Mouse (Mus musculus) mesoderm, embryonic 11.5 days (tissue): ENCODE measurements around the gene Vps8.

Experiments
- DNase-seq: peaks from one replicate; pipeline ENCODE4 v3.0.0-alpha.2; 2012; ENCODE audit warnings: low read depth, low spot score

Gene Vps8

DNA sequence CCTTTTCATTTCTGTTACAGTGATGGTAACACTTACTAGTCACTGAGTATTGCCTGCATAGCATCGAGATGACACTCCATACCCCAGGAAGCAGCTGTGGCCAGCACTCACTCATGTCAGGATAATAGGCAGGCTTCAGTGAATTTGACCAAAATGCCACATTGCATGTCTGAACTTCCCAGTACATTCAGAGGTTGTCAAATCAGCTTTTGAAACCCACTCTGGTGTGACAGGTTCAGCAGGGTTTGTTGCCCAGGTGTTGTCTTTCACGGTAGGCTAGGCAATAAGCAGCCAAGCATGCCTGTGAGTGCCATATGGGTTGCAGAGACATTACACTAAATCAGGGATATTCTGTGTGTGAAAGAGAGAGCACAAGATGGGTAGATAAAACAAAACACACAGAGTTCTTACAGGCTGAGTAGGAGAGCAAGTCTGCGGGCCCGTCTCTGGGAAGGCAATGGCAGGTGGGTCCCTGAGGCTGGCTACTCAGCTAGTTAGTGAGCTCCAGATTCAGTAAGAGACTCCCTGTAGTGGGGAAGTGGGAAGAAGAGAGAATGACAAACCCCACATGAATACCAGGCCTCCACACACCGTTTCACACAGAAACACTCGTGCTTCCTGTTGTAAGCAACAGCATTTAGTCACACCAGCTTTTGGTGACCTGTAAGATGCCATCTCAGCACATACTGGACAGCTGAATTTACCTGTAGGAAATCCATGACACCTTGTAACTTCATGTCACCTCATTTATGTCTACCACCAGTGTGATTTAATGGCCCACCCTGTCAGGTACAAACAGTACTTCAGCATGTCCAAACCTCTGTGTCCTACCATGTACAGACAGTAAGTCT is 203.1 kb downstream of the Vps8 start:
- DNase-seq: no peak

DNA sequence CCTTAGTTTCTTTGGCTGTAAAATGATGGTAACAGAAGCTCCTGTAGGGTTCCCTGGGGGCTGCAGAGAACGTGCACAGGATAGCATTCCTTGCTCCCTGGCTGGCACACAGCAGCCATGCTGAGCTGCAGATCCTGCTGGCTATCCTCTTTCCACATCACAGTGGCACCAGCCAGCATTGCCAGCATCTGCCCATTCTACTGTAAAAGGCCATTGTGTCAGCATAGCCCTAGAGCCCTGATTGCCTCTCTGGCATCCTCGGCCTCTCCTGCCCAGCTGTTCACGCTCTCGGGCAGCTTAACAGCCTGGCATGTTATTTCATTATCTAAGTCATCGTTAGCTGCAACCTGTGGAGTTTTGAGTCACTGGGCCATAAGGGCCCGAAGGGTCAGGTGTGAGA is 204.3 kb downstream of the Vps8 start:
- no peak for DNase-seq

DNA sequence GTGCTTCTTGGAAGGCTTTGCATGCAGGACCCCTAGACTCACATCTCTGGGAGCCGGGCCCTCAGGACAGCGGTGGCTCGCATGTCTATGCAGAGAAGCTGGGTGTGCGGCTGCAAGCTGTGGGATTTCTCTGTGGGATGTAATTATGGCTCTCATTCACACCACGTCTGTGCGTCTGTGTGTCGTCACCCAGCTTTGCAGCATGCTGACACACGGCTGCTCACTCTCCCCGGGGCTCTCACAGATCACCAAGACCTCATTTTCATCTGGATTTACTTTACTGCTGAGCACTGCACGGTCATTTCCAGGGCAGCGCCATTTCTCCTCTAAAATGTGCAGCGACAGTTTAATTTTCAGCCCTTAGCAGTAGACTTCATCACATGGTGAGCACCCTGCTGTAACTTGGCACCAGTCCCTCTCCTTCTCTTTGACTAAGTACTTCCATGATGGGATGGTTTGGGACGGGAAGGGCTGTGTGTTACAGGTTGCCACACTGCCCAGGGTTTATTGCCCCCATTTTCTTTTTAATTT is 205.2 kb downstream of the Vps8 start:
- DNase-seq: no peak

GRCm38 (mm10) chr16:21630614-21631013 is 207.7 kb downstream of the Vps8 start:
- DNase-seq: no peak

DNA sequence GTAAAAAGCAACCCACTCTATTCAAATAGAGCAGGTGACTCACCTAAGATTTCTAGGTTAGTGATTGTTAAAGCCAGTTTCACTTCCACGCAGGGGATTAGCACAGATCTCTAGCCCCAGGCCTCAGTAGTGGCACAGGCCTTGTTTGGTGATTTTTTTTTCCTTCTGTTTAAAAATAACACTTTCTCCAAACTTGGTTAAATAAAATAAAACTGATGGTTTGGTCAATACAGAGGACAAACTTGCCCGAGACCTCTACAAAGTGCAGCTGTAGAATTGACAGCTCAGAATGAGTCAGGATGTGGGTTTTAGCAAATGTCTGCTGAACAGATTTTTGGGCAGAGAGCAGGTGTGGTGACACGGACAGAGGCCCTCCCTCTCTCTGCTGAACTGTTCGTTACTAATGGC is 208.9 kb downstream of the Vps8 start:
- no peak for DNase-seq

DNA sequence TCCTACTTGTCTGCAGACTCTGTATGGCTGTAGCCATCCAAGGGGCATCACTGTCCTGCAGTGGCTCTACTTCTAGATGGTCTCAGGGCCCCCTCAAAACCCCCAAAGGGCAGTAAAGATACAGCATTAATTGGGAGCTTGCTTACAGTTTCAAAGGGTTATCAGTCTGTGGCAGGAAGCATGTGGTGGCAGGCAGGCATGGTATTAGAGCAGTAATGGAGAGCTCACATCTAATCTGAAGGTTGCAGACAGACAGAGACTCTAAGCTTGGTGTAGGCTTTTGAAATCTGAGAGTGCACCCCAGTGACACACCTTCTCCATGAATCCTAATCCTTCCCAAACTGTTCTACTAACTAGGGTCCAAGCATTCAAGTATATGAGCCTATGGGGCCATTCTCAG is 211.5 kb downstream of the Vps8 start:
- no peak for DNase-seq

DNA sequence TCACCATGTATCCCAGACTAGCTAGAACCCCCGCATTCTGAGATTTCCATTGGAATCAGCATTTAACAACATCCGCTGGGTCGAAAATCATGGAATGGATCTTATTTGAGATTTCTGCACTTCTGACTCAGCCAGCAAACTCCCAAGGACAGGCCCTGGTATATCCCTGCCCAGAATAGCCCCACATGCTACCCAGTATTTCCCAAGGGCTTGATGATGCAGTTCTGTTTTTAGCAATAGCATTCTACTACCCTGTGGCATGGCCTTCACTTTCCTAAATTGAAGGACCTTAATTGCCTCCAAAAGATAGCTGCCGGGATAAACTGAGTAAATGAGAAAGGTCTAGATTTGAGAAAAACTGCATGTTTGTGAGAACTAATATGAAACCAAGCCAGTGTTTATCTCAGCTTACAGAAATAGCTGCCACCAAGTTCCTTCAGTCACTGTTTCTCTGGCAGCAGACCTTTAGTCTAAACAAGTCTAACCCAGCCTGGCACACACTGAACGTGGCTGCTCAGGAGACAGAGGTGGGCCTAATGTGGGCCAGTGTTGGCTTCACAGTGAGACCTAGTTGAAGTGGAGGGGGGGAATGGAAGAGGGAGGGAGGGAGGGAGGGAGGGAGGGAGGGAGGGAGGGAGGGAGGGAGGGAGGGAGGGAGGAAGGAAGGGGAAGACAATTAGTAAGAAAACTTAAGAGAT is 213.4 kb downstream of the Vps8 start:
- no peak for DNase-seq

GRCm38 (mm10) chr16:21637201-21637819 is 214.4 kb downstream of the Vps8 start:
- DNase-seq: no peak

DNA sequence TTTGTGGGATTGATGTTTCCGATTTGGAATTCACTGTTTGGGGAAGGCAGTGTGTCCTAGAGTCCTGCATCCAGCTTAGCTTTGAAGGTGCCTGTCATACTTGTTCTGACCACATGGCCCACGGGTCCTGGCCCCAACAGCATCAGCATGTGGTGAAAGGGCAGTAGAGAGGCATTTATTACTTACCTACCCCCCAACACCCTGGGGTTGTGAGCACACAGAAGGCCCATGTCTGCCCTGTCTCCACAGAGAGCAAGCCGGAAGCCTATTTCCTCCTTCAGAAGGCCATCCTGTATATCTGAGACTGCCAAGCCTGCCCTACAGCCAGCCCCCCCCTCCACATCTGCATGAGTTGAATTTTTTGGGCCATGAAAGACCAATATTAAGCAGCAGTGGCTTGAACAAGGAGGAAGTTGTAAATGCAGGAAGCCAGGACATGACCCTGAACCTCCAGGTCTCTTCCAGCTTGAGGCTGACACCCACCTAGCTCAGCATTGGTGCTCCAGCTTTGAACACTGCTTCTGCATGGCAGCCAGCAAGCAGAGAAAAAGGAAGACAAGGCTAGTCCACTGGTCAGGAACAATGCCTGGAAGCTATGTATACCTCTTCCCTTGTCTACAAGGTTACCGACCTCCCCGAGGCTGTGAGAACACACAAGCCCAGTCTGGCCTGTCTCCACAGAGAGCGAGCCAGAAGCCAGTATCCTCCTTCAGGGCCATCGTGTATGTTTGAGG is 218.0 kb downstream of the Vps8 start:
- DNase-seq: no peak

GRCm38 (mm10) chr16:21641944-21642343 is 219.0 kb downstream of the Vps8 start:
- no peak for DNase-seq

DNA sequence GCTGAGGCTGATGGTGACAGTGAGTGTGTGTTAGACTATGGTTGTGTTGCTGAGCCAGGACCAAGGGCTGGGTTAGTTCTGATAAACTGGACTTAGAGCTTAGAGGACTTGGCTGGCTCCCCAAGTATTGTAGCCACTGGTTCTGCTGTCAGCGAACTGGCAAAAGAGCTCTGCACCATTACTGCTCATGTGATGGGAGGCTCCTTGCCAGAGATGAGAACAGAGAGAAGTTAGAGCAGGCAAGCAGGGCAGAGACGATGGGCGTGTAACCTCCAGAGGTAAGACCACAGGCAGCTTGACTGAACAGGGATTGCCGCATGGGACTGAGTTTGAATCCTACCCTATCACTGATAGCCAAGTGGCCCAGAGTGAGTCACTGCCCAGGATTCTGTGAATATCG is 220.0 kb downstream of the Vps8 start:
- DNase-seq: no peak

- no peak for DNase-seq
These were observed 220.7 kb downstream of the Vps8 start for GRCm38 (mm10) chr16:21643621-21644041.

DNA sequence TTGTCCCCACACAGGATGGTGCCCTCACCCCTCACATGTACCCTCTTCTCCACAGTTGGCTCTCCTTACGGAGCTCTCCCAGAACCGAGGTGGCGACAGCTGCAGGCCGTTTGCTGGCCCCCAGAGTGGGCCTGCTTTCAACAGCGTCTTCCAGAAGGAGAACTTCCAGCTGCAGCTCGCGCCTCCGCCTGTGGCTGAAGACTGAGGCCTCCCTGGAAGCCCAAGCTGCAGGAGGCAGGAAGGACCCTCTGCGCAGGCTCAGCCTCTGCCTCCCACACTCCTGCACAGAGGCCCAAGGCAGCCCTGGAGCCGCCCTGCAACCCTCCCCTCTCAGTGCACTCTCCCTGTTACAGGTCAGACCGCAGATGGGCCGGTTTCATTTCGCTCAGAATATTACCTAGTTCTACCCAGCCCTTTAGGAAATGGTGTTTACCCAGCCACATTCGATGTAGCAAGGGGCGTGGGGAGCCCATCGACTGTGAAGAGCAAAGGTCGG is 221.2 kb downstream of the Vps8 start:
- no peak for DNase-seq

- no peak for DNase-seq
These were observed 221.7 kb downstream of the Vps8 start for GRCm38 (mm10) chr16:21644574-21644973.

- no peak for DNase-seq
These were observed 223.0 kb downstream of the Vps8 start for GRCm38 (mm10) chr16:21645915-21646314.

DNA sequence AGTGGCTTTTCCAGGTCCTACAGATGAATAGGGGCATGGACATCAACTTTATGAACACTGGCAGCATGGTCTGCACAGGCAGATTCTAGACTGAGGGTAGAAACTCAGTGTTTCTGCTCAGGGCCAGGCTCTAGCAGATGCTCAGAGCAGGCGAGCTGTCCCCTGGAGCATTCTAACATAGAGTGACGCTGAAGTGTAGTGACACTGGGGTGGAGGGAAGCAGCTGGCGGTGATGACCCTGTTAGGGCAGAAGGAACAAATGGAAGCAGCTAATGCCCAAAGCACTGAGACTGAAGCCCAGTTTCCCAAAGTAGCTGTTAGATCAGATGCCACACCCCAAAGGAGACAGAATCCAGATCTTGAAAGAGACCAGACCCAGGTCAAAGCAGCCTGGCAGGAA is 223.6 kb downstream of the Vps8 start:
- no peak for DNase-seq

- DNase-seq: no peak
These were observed 225.9 kb downstream of the Vps8 start for GRCm38 (mm10) chr16:21648800-21649199.

- no peak for DNase-seq
These were observed 227.4 kb downstream of the Vps8 start for GRCm38 (mm10) chr16:21650289-21650688.

DNA sequence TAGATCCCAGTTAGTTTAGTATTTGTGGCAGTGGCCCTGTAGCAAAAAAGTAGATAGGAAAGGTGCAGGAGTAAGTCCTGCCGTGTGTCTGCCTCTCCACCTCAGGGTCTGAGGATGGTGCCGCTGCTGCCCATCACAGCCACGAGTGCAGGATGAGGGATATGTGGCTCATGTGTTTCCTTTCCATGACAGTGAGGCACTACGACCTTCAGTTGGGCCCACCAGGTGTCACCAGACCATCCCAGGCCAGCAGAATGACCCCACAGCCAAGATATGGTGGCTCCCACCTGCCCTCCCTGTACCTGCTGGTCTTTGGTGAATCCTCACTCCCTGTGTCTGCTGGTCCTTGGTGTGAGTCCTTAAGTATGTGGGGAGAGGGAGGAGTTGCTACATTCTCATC is 228.2 kb downstream of the Vps8 start:
- DNase-seq: no peak

GRCm38 (mm10) chr16:21653151-21653550 is 230.2 kb downstream of the Vps8 start:
- no peak for DNase-seq

GRCm38 (mm10) chr16:21654384-21654783 is 231.5 kb downstream of the Vps8 start:
- no peak for DNase-seq

GRCm38 (mm10) chr16:21655291-21655690 is 232.4 kb downstream of the Vps8 start:
- no peak for DNase-seq
